ENCODE assay signal across 8 mouse cellular contexts in genomic region chr5:100429344-100430075, GRCm38 (mm10). TPM values are rescaled to one million over a fixed set of nuclear protein-coding genes. Genes with fewer than 3 reads are reported as not detected.
DNase-seq lines count a peak whose midpoint lies in the region; ATAC-seq lines count a peak whose summit lies in the region.

No protein-coding gene starts in this region.

- ATAC-seq in CD4-positive, CD25-positive, alpha-beta regulatory T cell, adult 4 months, result peak; percentile 97
- peak; percentile 99 for ATAC-seq in heart, embryonic 14.5 days (ENCODE audit: insufficient number of reproducible peaks, insufficient read depth, low FRiP score, low read depth)
- ATAC-seq in liver, embryonic 13.5 days (ENCODE audit: low read depth), result peak; percentile 99
- ATAC-seq in stomach, embryonic 16.5 days (ENCODE audit: insufficient read depth, low FRiP score), result peak; percentile 100

- H3K9me3 ChIP-seq in heart, embryonic 14.5 days (ENCODE audit: control insufficient read depth, low read length), result no peaks in the 10 kb centered on the region
- H3K9me3 ChIP-seq in liver, embryonic 13.5 days (replicated peaks), result no peaks in the 10 kb centered on the region
- H3K9me3 ChIP-seq in stomach, embryonic 16.5 days (replicated peaks; ENCODE audit: control insufficient read depth, low read length), result no peaks in the 10 kb centered on the region

- peaks cover 37% of the 10 kb centered on the region for H3K36me3 ChIP-seq in heart, embryonic 14.5 days (ENCODE audit: control insufficient read depth, insufficient read depth, low read length)
- H3K36me3 ChIP-seq in liver, embryonic 13.5 days, result peaks cover 37% of the 10 kb centered on the region
- peaks cover 10% of the 10 kb centered on the region; the same call in 1 of the 2 replicates for H3K36me3 ChIP-seq in stomach, embryonic 16.5 days (ENCODE audit: control insufficient read depth, insufficient read depth, low read length)

- H3K4me3 ChIP-seq in heart, embryonic 14.5 days (ENCODE audit: control insufficient read depth in 1 of 2, insufficient read depth in 1 of 2, low read depth in 1 of 2, low read length in 2 of 2), result peak overlapping the region; percentile 76 to 83
- H3K4me3 ChIP-seq in liver, embryonic 13.5 days (replicated peaks), result peak overlapping the region; percentile 69
- peak overlapping the region; percentile 75 for H3K4me3 ChIP-seq in stomach, embryonic 16.5 days (replicated peaks; ENCODE audit: low read length)

- peak overlapping the region; percentile 84 to 90 for H3K27ac ChIP-seq in heart, embryonic 14.5 days (replicated peaks in 1 of 2; ENCODE audit: control insufficient read depth in 1 of 2, insufficient read depth in 1 of 2, low read depth in 2 of 2, low read length in 2 of 2)
- peak overlapping the region; percentile 84 for H3K27ac ChIP-seq in liver, embryonic 13.5 days
- peak overlapping the region; percentile 92 for H3K27ac ChIP-seq in stomach, embryonic 16.5 days (ENCODE audit: low read length)

- peak overlapping the region; percentile 91 for H3K9ac ChIP-seq in heart, embryonic 14.5 days (ENCODE audit: low read length)
- H3K9ac ChIP-seq in liver, embryonic 13.5 days, result peak overlapping the region; percentile 80
- peak overlapping the region; percentile 88 for H3K9ac ChIP-seq in stomach, embryonic 16.5 days (ENCODE audit: low read length)

- peak; percentile 88 for DNase-seq in c-Kit-negative CD71-positive TER-119-positive erythroid progenitor cells, embryonic 14.5 days (ENCODE audit: low read depth, low spot score)
- DNase-seq in fibroblast of lung, adult 2 months (ENCODE audit: low read depth), result peak; percentile 99
- DNase-seq in kidney, postnatal 14 days, result peak; percentile 96
- peak; percentile 94 for DNase-seq in liver, embryonic 13.5 days
- peak; percentile 95 for DNase-seq in neural tube, embryonic 10.5 days (ENCODE audit: extremely low spot score, low spot score)

- H3K4me2 ChIP-seq in heart, embryonic 14.5 days (ENCODE audit: low read length), result peak overlapping the region; percentile 86
- H3K4me2 ChIP-seq in liver, embryonic 13.5 days, result peak overlapping the region; percentile 94
- H3K4me2 ChIP-seq in stomach, embryonic 16.5 days (ENCODE audit: low read depth, low read length), result peak overlapping the region; percentile 76

- 1% methylated on average over 53 of the region's 53 CpGs for WGBS in heart, embryonic 14.5 days
- under 1% methylated on average over 53 of the region's 53 CpGs for WGBS in liver, embryonic 13.5 days (ENCODE audit: insufficient replicate concordance)
- 0% methylated on average over 53 of the region's 53 CpGs for WGBS in stomach, embryonic 16.5 days

- no peaks in the 10 kb centered on the region for H3K27me3 ChIP-seq in heart, embryonic 14.5 days (ENCODE audit: control insufficient read depth, insufficient read depth, low read length)
- H3K27me3 ChIP-seq in liver, embryonic 13.5 days, result no peaks in the 10 kb centered on the region
- no peaks in the 10 kb centered on the region for H3K27me3 ChIP-seq in stomach, embryonic 16.5 days (ENCODE audit: control insufficient read depth, insufficient read depth, low read length)

- H3K4me1 ChIP-seq in heart, embryonic 14.5 days (ENCODE audit: control insufficient read depth in 2 of 2, insufficient read depth in 2 of 2, low read length in 2 of 2), result peaks cover 4 to 34% of the 10 kb centered on the region in 2 experiments
- H3K4me1 ChIP-seq in liver, embryonic 13.5 days (replicated peaks), result peaks cover 64% of the 10 kb centered on the region
- H3K4me1 ChIP-seq in stomach, embryonic 16.5 days (ENCODE audit: control insufficient read depth, insufficient read depth, low read length), result peaks cover 27% of the 10 kb centered on the region

RNA-seq across cellular contexts. Expression of gene Sec31a, which starts 13.5 kb away (rescaled TPM):
- polyA plus RNA-seq in CD4-positive, CD25-positive, alpha-beta regulatory T cell, adult 4 months (2017; shearing (Covaris generic)), result 100 to 1,000 TPM in 1 of 2 experiments, 10 to 100 TPM in 1; 92.6 to 140 TPM
- 139 and 148 TPM in 2 replicates for polyA plus RNA-seq in heart, embryonic 14.5 days (2014; fragmentation: Nextera tagmentation; extraction: Ambion mirVana)
- 49.7 and 60.4 TPM in 2 replicates for polyA plus RNA-seq in liver, embryonic 13.5 days (2015; fragmentation: Nextera tagmentation; extraction: Ambion mirVana)
- polyA plus RNA-seq in stomach, embryonic 16.5 days (2015; fragmentation: Nextera tagmentation; extraction: Ambion mirVana), result 189 and 205 TPM in 2 replicates

Comparison
In these comparisons a context has a peak if more than half of its experiments do, and no peak if none do; other contexts are left out.
1. Peak in every context shown above with its lines: DNase-seq, ATAC-seq, H3K4me3 ChIP-seq and H3K27ac ChIP-seq.